Mouse (Mus musculus): ENCODE results near the gene Add3. TPM values are rescaled to one million over a fixed set of nuclear protein-coding genes. Genes with fewer than 3 reads are reported as not detected.

Gene Add3
- total RNA-seq, 2 experiments from 2014 or later, result 63.4 to 65.2 TPM

DNA sequence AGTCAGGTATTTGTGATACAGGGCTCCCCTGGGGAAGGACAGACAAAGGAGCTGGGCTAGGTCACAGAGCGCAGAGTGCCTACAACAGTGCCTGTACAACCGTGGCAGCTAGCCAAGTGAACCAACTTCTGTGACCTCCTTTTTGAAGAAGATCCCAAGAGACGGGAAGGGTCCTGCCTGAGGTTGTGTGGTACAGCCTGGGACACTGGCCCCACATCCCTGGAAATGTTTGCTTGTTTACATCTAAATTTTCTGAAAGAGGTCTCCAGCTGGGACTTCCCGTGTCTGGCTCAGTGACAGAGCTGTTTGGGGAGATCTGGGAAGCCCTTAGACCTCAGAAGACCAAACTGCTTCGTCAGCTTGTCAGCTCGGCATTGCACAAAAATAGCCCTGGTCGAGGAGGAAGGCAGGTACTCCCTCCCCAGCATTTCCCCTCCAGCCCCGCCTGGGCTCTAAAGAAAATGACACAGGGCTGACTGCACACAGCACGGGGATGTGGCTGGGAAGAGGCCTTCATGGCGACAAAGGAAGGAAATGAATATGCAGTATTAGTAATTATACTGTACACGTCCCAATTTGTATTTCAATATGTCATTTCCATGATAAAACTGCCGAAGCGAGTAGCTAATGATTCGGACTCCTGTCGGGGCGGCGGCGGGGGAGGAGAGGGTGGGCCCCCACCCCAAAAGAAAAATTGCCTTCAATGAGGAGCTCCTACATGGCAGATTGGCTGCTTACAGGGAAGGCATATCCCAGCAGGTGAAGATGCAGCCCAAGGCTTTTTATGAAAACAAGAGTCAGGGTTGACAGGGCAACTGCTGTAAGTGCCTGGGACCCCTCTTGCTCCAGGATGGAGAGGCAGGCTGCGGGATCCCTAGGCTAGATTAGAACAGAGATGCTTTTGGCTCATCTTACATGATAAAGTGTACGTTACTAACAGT, 144.3 kb downstream of the Add3 start:
- intact Hi-C loops (cut with DNase I), result no loop called here
- DNase-seq, result peak; percentile 49 to 50

GRCm38 (mm10) chr19:53296331-53297254, 156.3 kb downstream of the Add3 start:
- no peak for DNase-seq
- intact Hi-C loops (cut with DNase I), result no loop called here

Other genes starting within 250 kb of the Add3 start
- 100 to 1,000 TPM in 1 of 2 experiments, 10 to 100 TPM in 1; 93.8 to 105 TPM for gene Xpnpep1, start 100.2 kb upstream of the Add3 start, total RNA-seq (2021)
- 10 to 100 TPM; 37.0 to 40.7 TPM for gene Mxi1, start 170.1 kb downstream of the Add3 start, total RNA-seq (2021)
- gene Gm10197, start 231.3 kb downstream of the Add3 start, total RNA-seq (2021), result not detected